Mouse (Mus musculus) mature B cell (primary cell): ENCODE results near the gene Tmem189.

Experiments used
- in situ Hi-C: fragments of 300-500 bp; cut with MboI; formaldehyde crosslinking; loops from 2 replicates; pipeline ENCODE4 v1.14.3; 2019

The Tmem189 gene

DNA sequence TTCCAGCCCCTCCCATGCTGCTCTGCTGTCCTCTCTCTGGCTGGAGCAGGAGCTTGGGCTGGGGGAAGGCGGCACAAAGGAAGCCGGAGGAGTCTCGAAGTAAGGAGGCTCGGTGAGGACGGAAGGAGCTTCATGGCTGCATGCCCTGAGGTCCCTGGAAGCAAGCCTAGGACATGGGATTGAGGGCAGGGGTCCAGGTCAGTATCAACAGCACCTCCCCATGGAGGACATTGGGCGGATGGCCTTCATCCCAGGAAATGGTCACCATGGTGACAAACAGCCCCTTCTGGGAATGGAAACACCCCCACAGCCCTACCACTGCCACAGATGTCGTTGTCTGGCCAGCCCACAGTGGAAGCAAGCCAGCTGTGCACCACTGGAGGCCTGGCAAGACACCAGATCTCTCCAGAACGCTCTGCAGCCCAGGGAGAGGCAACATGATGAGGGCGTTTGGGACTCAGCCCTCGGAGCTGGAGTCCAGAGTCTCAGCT is 95.1 kb downstream of the Tmem189 start:
- in situ Hi-C loops: no loop called here

DNA sequence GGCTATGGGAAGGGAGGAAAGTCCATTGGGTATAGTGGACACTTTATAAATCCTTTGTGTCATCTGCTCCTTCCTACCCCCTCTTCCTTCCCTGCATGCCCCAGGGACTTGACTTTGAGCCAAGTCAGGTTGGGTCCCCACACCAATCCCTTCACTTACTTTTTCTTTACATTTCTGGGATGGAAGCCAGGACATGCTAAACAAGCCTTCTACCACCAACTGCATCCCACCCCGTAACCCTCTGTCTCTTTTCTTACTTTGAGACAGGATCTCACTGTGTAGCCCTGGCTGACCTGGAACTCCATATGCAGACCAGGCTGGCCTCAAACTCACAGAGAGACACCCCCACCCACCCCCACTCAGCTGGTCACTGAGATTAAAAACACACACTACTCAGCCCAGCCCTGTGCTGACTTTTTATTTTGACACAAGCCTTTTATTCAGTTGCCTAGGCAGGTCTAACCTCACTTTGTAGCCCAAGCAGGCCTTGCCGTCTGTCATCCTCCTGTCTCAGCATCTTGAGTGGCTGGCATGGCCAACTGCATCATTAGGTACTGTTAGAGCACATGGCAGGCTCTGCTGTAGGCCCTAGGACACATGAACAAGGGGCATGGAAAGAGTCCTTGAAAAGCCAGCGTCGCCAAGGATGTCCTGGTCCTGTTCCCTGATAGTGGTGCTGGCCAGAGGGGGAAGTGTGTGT is 95.9 kb downstream of the Tmem189 start:
- in situ Hi-C loops: no loop called here
